Mouse (Mus musculus) gastrocnemius, postnatal 4 days (tissue): ENCODE measurements at regions not wholly inside any gene's neighbourhood (a gene's known extent, or its start where the extent isn't known, plus 50 kb on each side); places are given as distances from the start of the nearest gene placed in this dataset.

Experiments
- DNase-seq, 2 experiments: peaks; one replicate each; pipeline ENCODE4 v3.0.0; 2021 to 2022; ENCODE audit warnings: low spot score in 2 of 2, mixed read lengths in 2 of 2

GRCm38 (mm10) chr1:60665329-60665728 lies 51.3 kb upstream of the Cd28 start:
- no peak for DNase-seq

- no peak for DNase-seq
These were observed 54.2 kb upstream of the Cd28 start for GRCm38 (mm10) chr1:60662301-60662986.

DNA sequence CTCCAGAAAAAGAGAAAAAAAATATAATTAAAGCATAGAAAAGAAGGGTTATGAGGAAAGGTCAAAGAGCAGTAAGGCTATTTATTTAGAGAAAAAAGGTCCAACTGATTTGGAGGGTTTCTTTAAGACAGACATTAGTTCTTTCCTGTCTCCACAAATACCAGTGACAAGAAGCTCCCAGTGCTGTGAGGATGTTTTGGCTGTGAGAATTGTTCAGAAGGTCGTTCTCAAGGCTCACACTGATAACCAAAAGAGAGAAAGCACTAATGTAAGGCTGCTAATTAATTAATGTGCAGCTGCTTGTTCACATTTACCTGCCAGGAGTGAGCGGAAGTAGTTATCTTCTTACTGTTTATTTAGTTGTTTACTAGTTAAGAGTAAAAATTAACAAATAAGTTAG lies 54.7 kb upstream of the Cd28 start:
- DNase-seq, result no peak

DNA sequence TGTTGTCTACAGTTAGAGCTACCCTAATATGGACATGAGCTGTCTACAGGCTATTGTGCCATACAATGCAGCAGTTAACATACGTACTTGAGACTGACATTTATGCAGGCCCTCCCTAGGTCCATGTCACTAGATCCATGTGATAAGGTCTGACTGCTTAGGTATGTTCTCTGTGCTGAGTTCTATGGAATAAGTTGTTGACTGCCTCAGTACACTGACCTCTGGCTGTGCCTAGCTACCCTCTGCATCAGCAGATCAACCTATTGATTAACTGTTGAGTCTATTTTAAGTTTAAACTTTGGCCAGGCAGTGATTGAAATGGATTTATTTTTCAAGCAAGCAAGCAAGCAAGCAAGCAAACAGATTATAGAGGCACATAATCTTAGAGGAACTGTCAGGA lies 57.0 kb upstream of the Cd28 start:
- DNase-seq, result no peak

DNA sequence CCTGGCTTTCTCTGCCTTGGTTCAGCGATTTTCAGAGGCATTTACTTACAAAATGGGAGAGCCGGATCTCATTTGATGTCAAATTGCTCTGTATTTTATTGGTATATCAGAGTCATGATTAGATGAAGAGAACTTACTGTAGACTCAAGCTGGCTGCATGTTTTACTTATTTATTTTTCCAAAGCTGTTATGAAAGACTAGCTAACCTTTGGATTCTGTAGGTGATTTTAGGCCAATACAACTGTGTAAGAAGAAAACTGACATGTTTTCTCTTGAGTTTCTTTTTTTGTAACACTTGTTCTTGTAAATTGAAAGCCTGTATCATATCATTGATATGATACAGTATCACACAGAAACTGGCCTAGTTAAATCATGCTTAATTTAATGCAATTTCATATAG lies 57.6 kb upstream of the Cd28 start:
- no peak for DNase-seq

DNA sequence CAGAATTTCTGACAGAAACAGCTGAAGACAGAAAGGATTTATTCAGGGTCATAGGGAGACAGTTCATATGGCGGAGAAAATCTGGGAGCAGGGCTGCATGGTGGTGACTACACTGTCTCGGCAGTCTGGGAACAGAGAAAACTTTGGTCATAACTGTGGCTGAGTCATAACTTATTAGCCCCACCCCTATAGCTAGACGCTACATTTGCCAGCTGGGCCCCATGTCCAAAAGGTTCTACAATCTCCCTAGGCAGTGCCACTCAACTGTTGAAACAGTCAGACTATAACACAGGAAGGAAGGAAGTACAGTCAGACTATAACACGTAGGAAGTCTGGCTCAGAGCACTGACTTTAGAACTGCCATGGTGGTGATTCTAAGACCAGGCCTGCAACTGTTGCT lies 58.2 kb upstream of the Cd28 start:
- DNase-seq, result no peak

DNA sequence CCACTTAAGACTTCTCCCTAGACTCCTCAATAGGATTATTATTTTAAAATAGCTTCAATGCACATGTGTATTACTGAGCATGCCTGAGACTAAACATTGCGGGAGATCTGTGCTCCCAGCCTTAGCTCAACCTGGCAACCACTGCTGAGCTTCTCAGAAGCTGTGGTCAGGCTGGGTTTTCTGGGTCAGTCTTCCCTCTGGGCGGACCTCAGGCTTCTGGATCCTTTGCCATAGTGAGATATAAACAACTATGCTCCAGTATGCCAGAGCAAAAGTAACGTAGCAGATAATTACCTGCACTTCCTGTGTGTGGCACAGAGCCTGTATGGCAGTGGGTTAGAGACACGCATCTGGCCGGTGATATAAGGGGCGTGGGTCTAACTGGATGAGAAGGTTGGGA lies 59.1 kb upstream of the Cd28 start:
- no peak for DNase-seq

DNA sequence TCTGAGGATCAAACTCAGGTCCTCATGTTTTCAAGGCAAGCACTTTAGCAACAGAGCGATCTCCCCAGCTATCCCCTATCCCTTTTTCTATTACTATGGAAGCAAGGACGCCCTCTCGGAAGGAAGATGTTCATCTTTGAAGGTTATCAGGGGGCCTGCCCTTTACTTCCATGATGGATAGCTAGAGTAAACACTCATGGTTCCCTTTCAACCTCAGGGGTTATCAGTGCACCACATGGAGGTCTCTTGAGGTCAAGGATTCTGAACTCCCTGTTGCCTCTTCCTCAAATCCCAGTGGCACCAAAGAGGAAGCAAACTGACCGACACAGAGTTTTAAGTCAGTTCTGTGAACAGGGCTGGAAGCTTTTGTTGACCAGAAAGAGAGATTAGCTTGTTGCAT lies 59.6 kb upstream of the Cd28 start:
- DNase-seq, result no peak

- no peak for DNase-seq
These were observed 60.7 kb upstream of the Cd28 start for GRCm38 (mm10) chr1:60655691-60656595.

- DNase-seq, result no peak
These were observed 61.4 kb upstream of the Cd28 start for GRCm38 (mm10) chr1:60655206-60655605.

DNA sequence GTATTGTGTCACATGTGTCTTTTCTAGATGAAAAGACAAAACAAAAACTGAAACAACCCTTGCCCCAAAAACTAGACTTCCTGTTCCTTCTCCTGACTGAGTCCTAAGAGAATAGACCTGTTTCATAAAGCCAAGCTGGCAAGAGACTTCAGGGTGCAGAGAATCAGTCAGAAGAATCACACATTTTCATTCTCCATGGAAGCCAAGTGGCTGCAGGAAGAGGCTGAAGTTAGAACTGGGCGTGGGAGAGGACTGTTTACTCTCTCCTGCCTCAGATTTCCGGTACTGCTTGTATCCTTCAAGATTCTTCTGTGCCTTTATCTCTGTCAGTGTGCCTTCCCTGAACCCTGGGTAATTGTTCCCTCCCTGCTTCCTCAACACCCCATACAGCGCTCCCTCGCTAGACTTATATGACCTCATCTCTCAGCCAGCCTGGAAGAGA lies 64.0 kb upstream of the Cd28 start:
- DNase-seq, result no peak

DNA sequence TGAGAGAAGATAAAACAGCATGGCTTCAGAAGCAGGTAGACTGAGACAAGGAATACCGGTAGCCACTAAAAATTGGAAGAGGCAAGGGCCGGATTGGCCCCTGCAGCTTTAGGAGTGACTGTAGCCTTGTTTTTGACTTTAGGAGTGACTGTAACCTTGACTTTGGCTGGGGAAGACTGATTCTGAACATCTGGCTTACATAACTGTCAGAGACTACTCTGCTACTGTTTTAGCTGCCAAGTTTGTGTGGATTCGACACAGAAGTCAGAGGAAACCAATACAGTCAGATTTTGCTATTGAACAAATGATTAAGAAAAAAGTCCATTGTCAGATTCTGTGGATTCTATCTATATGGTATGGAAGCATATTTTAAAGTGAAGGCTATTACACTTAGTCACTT lies 66.4 kb upstream of the Cd28 start:
- DNase-seq, result no peak

GRCm38 (mm10) chr1:60649303-60649850 lies 67.2 kb upstream of the Cd28 start:
- peak in 1 of 2 experiments; percentile 5 for DNase-seq

DNA sequence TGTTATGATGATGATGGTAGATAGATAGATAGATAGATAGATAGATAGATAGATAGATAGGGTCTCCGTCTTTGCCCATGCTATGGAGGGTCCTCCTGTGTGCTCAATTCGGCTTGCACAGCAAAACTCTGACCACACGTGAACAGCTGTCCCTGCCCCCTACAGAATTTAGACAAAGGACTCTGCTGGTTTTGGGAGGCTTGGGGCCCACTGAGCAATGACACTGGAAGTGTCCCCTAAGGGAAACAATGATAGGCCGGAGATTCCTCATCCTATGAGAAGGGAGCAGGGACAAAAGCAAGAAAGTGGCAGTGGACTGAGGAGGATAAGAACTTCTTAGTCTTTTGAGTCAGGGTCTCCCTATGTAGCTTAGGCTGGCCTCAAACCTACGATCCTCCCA lies 69.8 kb upstream of the Cd28 start:
- DNase-seq, result peak in 1 of 2 experiments; percentile 3

DNA sequence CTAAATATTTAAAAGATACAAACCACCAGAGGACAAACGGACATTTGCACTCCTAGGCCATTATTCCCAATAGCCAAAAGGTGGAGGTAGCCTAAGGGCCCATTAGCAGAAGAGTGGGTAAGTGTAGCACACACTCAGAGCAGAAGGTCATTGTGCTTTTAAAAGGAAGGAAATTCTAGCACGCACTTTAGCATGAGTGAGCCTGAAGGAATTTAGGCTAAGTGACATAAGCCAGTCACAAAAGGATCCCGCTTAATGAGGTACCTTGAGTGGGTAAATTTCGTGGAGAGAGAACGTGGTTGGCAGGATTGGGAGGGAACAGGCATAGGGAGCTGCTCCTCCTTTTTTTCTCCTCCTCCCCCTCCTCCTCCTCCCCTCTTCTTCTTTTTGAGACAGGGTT lies 70.4 kb upstream of the Cd28 start:
- DNase-seq, result peak in 1 of 2 experiments; percentile 2

GRCm38 (mm10) chr1:60645176-60645575 lies 71.4 kb upstream of the Cd28 start:
- DNase-seq, result peak in 1 of 2 experiments; percentile 3

DNA sequence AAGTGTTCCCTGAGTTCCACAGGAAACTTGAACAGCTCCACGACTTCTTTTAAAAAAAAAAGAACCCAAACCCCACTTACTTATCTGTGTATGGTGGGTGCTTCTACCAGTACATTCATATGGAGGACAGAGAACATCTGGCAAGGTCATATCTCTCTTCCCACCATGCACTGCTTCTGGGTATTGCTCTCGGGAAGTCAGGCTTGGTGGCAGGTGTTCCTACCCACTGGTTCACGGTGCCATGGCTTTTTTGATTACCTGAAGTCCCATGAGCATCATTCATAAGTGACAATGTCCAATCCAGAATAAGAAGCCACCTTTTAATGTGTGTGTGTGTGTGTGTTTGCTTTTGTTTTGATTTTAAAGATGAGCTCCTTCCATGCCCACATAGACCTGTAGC lies 73.8 kb upstream of the Cd28 start:
- peak in 1 of 2 experiments; percentile 1 for DNase-seq

- DNase-seq, result peak in 1 of 2 experiments; percentile 7
These were observed 74.4 kb upstream of the Cd28 start for GRCm38 (mm10) chr1:60642175-60642574.

- peak in 1 of 2 experiments; percentile 4 for DNase-seq
These were observed 74.4 kb upstream of the Raph1 start for GRCm38 (mm10) chr1:60641324-60641764.

DNA sequence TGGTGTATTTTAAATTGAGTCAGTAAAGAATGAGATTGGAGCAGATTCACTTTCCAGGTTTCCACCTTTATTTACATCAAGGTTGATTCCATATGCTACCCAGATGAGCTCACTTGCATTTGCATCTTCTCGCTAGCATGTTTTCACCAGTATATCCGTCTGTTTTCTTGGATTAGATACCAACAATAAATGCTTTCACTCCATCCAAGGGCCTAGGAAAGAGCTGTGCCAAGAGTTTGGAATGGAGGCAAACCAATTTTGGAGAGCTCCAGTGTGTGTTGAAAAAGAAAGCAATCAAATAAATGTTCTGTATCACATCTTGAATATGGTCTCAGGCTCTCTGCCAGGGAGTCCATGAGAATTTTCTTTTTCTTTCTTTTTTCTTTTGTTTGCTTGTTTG lies 72.6 kb upstream of the Raph1 start:
- peak in 1 of 2 experiments; percentile 6 for DNase-seq

GRCm38 (mm10) chr1:60639059-60639458 lies 72.2 kb upstream of the Raph1 start:
- no peak for DNase-seq
